Mouse (Mus musculus) kidney, adult 2 months (tissue): ENCODE results near the gene Esrrb.

Source experiments
- CTCF ChIP-seq: fragments of 200-500 bp; conservative IDR thresholded peaks from 2 replicates; pipeline ENCODE4 v1.5.1; 2011; ENCODE audit warnings: low read depth, mild to moderate bottlenecking, control low read depth, low read length, moderate library complexity, mixed read lengths; ENCODE audit not compliant: insufficient read depth, insufficient read length
- POLR2A ChIP-seq: fragments of 200-500 bp; IDR thresholded peaks from one replicate; pipeline ENCODE4 v1.6.1; 2011; ENCODE audit warnings: low read depth, low read length, control low read depth

GRCm38 (mm10) chr12:86455009-86455408, 94.1 kb downstream of the Esrrb start:
- no peak for TF ChIP-seq POLR2A
- no peak for TF ChIP-seq CTCF
